Mouse (Mus musculus): ENCODE measurements around the gene 1700017B05Rik. TPM values are rescaled to one million over a fixed set of nuclear protein-coding genes. Genes with fewer than 3 reads are reported as not detected.
A peak's percentile ranks its signal among the peaks of the same experiment; 100 is the strongest.

Gene 1700017B05Rik
- polyA plus RNA-seq, 1 experiment from 2014 or later = 10.1 TPM

- 63% methylated on average over 1 of the region's 1 CpGs for WGBS (ENCODE audit: insufficient replicate concordance)
- Histone ChIP-seq H3K36me3 (replicated peaks; ENCODE audit: insufficient read depth, low read length) (no peaks in the 10 kb centered on the region), H3K27ac (ENCODE audit: low read depth) (no peak overlapping the region), H3K27me3 (ENCODE audit: insufficient read depth, low read length) (0 out of 2 replicates have a peak, but pooled peaks cover 3% of the 10 kb centered on the region), H3K9ac (replicated peaks) (no peak overlapping the region), H3K4me2 (ENCODE audit: low read depth, low read length) (no peak overlapping the region), H3K4me1 (ENCODE audit: insufficient read depth) (peaks cover 43% of the 10 kb centered on the region), H3K9me3 (ENCODE audit: low read length) (no peaks in the 10 kb centered on the region), H3K4me3 (ENCODE audit: low read depth, low read length) (no peak overlapping the region)
- no peak for ATAC-seq
- no peak for DNase-seq
- TF ChIP-seq EP300 (IDR thresholded peaks at IDR 0.05; ENCODE audit: low read depth) (no peak), CTCF (IDR thresholded peaks at IDR 0.05; ENCODE audit: low read depth) (no peak)
These were observed 7.0 kb upstream of the 1700017B05Rik start for GRCm38 (mm10) chr9:57269384-57269783.

GRCm38 (mm10) chr9:57268575-57268974 is 6.2 kb upstream of the 1700017B05Rik start:
- Histone ChIP-seq H3K9me3 (ENCODE audit: low read length) (no peaks in the 10 kb centered on the region), H3K27me3 (ENCODE audit: insufficient read depth, low read length) (0 out of 2 replicates have a peak, but pooled peaks cover 3% of the 10 kb centered on the region), H3K4me1 (ENCODE audit: insufficient read depth) (peaks cover 39% of the 10 kb centered on the region), H3K27ac (ENCODE audit: low read depth) (no peak overlapping the region), H3K4me2 (ENCODE audit: low read depth, low read length) (0 out of 2 replicates have a peak overlapping the region, but pooled peaks have one; percentile 6), H3K36me3 (replicated peaks; ENCODE audit: insufficient read depth, low read length) (no peaks in the 10 kb centered on the region), H3K9ac (replicated peaks) (no peak overlapping the region), H3K4me3 (ENCODE audit: low read depth, low read length) (no peak overlapping the region)
- 0 out of 2 replicates have a peak, but pooled peaks have one; percentile 35 for ATAC-seq
- no peak for DNase-seq
- TF ChIP-seq EP300 (IDR thresholded peaks at IDR 0.05; ENCODE audit: low read depth) (peak; percentile 19; the same call in 1 of the 2 replicates), CTCF (IDR thresholded peaks at IDR 0.05; ENCODE audit: low read depth) (peak; percentile 40)
- WGBS (ENCODE audit: insufficient replicate concordance) = 10% methylated on average over 3 of the region's 3 CpGs

DNA sequence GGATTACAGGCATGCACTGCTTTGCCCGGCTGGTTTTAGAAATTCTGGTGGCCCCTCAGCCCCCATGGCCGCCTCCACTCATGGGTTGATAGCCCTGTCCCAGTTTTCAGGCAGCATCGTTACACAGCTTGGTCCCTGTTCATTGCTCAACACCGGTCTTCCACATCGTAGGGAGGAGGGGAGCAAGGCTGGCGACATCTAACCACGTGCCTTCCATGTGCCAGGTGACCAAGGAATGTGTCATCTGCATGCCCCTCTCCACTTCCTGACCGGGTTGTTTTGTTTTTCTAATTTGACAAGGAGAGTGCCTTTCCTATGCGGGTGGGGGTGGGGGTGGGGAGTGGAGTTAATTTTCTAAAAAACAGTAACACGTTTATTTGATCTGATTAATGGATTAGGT is 5.7 kb upstream of the 1700017B05Rik start:
- H3K9me3 ChIP-seq (ENCODE audit: low read length) = no peaks in the 10 kb centered on the region
- 0 out of 2 replicates have a peak overlapping the region, but pooled peaks have one; percentile 6 for H3K4me2 ChIP-seq (ENCODE audit: low read depth, low read length)
- H3K9ac ChIP-seq (replicated peaks) = no peak overlapping the region
- H3K27ac ChIP-seq (ENCODE audit: low read depth) = no peak overlapping the region; the same call in 1 of the 2 replicates
- 0 out of 2 replicates have a peak, but pooled peaks cover 3% of the 10 kb centered on the region for H3K27me3 ChIP-seq (ENCODE audit: insufficient read depth, low read length)
- H3K36me3 ChIP-seq (replicated peaks; ENCODE audit: insufficient read depth, low read length) = no peaks in the 10 kb centered on the region
- H3K4me3 ChIP-seq (ENCODE audit: low read depth, low read length) = no peak overlapping the region
- H3K4me1 ChIP-seq (ENCODE audit: insufficient read depth) = peaks cover 35% of the 10 kb centered on the region
- DNase-seq = peak; percentile 65
- peak; percentile 84 for ATAC-seq
- TF ChIP-seq CTCF (IDR thresholded peaks at IDR 0.05; ENCODE audit: low read depth) (no peak), EP300 (IDR thresholded peaks at IDR 0.05; ENCODE audit: low read depth) (no peak)
- 21% methylated on average over 10 of the region's 10 CpGs for WGBS (ENCODE audit: insufficient replicate concordance)

- Histone ChIP-seq H3K36me3 (replicated peaks; ENCODE audit: insufficient read depth, low read length) (no peaks in the 10 kb centered on the region), H3K27ac (ENCODE audit: low read depth) (no peak overlapping the region), H3K4me3 (ENCODE audit: low read depth, low read length) (no peak overlapping the region), H3K4me1 (ENCODE audit: insufficient read depth) (peaks cover 36% of the 10 kb centered on the region), H3K9me3 (ENCODE audit: low read length) (no peaks in the 10 kb centered on the region), H3K27me3 (ENCODE audit: insufficient read depth, low read length) (0 out of 2 replicates have a peak, but pooled peaks cover 3% of the 10 kb centered on the region), H3K9ac (replicated peaks) (no peak overlapping the region), H3K4me2 (ENCODE audit: low read depth, low read length) (no peak overlapping the region)
- DNase-seq = no peak
- WGBS (ENCODE audit: insufficient replicate concordance) = 60% methylated on average over 5 of the region's 5 CpGs
- ATAC-seq = no peak
- TF ChIP-seq CTCF (IDR thresholded peaks at IDR 0.05; ENCODE audit: low read depth) = no peak
- TF ChIP-seq EP300 (IDR thresholded peaks at IDR 0.05; ENCODE audit: low read depth) = no peak
These were observed 5.0 kb upstream of the 1700017B05Rik start for GRCm38 (mm10) chr9:57267421-57267820.

DNA sequence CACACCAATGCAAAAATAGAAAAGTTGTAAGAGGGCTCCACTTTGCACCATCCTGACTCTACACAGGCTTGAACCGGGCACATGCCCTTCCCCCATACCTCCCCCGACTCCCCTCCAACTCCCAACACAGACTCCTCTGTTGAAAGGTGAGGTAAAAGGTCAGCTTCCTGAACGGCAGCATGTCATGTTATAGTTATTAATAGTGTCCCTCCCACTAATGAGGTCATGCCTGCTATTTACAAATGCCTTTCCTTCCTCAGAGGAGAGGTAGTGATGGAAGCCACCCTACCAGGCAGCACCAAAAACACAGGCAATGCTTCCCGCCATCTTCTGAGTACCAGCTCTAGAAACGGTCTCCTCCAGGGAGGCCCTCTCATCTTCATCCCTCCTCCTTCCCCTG is 2.7 kb upstream of the 1700017B05Rik start:
- Histone ChIP-seq H3K27me3 (ENCODE audit: insufficient read depth, low read length) (no peaks in the 10 kb centered on the region), H3K4me1 (ENCODE audit: insufficient read depth) (peaks cover 40% of the 10 kb centered on the region), H3K4me2 (ENCODE audit: low read depth, low read length) (no peak overlapping the region), H3K4me3 (ENCODE audit: low read depth, low read length) (no peak overlapping the region), H3K9me3 (ENCODE audit: low read length) (no peaks in the 10 kb centered on the region), H3K9ac (replicated peaks) (no peak overlapping the region), H3K27ac (ENCODE audit: low read depth) (no peak overlapping the region), H3K36me3 (replicated peaks; ENCODE audit: insufficient read depth, low read length) (no peaks in the 10 kb centered on the region)
- WGBS (ENCODE audit: insufficient replicate concordance) = 50% methylated on average over 5 of the region's 5 CpGs
- ATAC-seq (no peak), DNase-seq (no peak)
- TF ChIP-seq CTCF (IDR thresholded peaks at IDR 0.05; ENCODE audit: low read depth) = no peak
- TF ChIP-seq EP300 (IDR thresholded peaks at IDR 0.05; ENCODE audit: low read depth) = no peak

GRCm38 (mm10) chr9:57262795-57263684 is 628 bp upstream of the 1700017B05Rik start:
- H3K4me1 ChIP-seq (ENCODE audit: insufficient read depth) = peaks cover 33% of the 10 kb centered on the region
- H3K4me2 ChIP-seq (ENCODE audit: low read depth, low read length) = peak overlapping the region; percentile 91
- no peak for DNase-seq

More at GRCm38 (mm10) chr9:57262795-57263684, 628 bp upstream of the 1700017B05Rik start:
- H3K27me3 ChIP-seq (ENCODE audit: insufficient read depth, low read length) = no peaks in the 10 kb centered on the region
- H3K27ac ChIP-seq (ENCODE audit: low read depth) = peak overlapping the region; percentile 93
- peak overlapping the region; percentile 94 for H3K9ac ChIP-seq (replicated peaks)
- H3K9me3 ChIP-seq (ENCODE audit: low read length) = no peaks in the 10 kb centered on the region
- ATAC-seq = no peak
- peaks cover 12% of the 10 kb centered on the region for H3K36me3 ChIP-seq (replicated peaks; ENCODE audit: insufficient read depth, low read length)
- H3K4me3 ChIP-seq (ENCODE audit: low read depth, low read length) = peak overlapping the region; percentile 81
- WGBS (ENCODE audit: insufficient replicate concordance) = 46% methylated on average over 13 of the region's 13 CpGs
- TF ChIP-seq CTCF (IDR thresholded peaks at IDR 0.05; ENCODE audit: low read depth) = no peak
- 0 out of 2 replicates have a peak, but pooled peaks have one; percentile 12 for TF ChIP-seq EP300 (IDR thresholded peaks at IDR 0.05; ENCODE audit: low read depth)
